Mouse (Mus musculus): ENCODE measurements at regions not wholly inside any gene's neighbourhood (a gene's known extent, or its start where the extent isn't known, plus 50 kb on each side); places are given as distances from the start of the nearest gene placed in this dataset.

- WGBS = 53% methylated on average over 1 of the region's 1 CpGs
- no peak overlapping the region for H3K4me2 ChIP-seq (ENCODE audit: low read length)
- no peaks in the 10 kb centered on the region for H3K9me3 ChIP-seq (replicated peaks; ENCODE audit: control insufficient read depth, low read length)
- no peaks in the 10 kb centered on the region for H3K4me1 ChIP-seq (ENCODE audit: control insufficient read depth, insufficient read depth, low read length)
- no peak for ATAC-seq
- no peaks in the 10 kb centered on the region for H3K27me3 ChIP-seq (replicated peaks; ENCODE audit: control insufficient read depth, insufficient read depth, low read length)
- no peak overlapping the region for H3K27ac ChIP-seq (ENCODE audit: low read depth, low read length)
- no peaks in the 10 kb centered on the region for H3K36me3 ChIP-seq (ENCODE audit: control insufficient read depth, insufficient read depth, low read length)
- no peak overlapping the region for H3K4me3 ChIP-seq (ENCODE audit: low read depth, low read length)
- no peak overlapping the region for H3K9ac ChIP-seq (ENCODE audit: low read length)
- peak; percentile 6 for DNase-seq (ENCODE audit: low spot score)
These were observed 117.3 kb downstream of the Klf6 start for GRCm38 (mm10) chr13:5978615-5979014.

- Histone ChIP-seq H3K27ac (ENCODE audit: low read depth, low read length) (no peak overlapping the region), H3K9ac (ENCODE audit: low read length) (no peak overlapping the region), H3K4me1 (ENCODE audit: control insufficient read depth, insufficient read depth, low read length) (no peaks in the 10 kb centered on the region), H3K4me2 (ENCODE audit: low read length) (no peak overlapping the region), H3K36me3 (ENCODE audit: control insufficient read depth, insufficient read depth, low read length) (no peaks in the 10 kb centered on the region), H3K27me3 (replicated peaks; ENCODE audit: control insufficient read depth, insufficient read depth, low read length) (no peaks in the 10 kb centered on the region), H3K4me3 (ENCODE audit: low read depth, low read length) (no peak overlapping the region), H3K9me3 (replicated peaks; ENCODE audit: control insufficient read depth, low read length) (no peaks in the 10 kb centered on the region)
- DNase-seq (ENCODE audit: low spot score) (no peak), ATAC-seq (no peak)
- 97% methylated on average over 2 of the region's 2 CpGs for WGBS
These were observed 126.2 kb downstream of the Klf6 start for GRCm38 (mm10) chr13:5987491-5987890.

GRCm38 (mm10) chr13:5988407-5988806 is 127.1 kb downstream of the Klf6 start:
- no peak overlapping the region for H3K4me2 ChIP-seq (ENCODE audit: low read length)
- no peak overlapping the region for H3K27ac ChIP-seq (ENCODE audit: low read depth, low read length)
- no peaks in the 10 kb centered on the region for H3K27me3 ChIP-seq (replicated peaks; ENCODE audit: control insufficient read depth, insufficient read depth, low read length)
- no peaks in the 10 kb centered on the region for H3K4me1 ChIP-seq (ENCODE audit: control insufficient read depth, insufficient read depth, low read length)
- WGBS = 91% methylated on average over 7 of the region's 7 CpGs
- no peak overlapping the region for H3K9ac ChIP-seq (ENCODE audit: low read length)
- H3K9me3 ChIP-seq (replicated peaks; ENCODE audit: control insufficient read depth, low read length) = no peaks in the 10 kb centered on the region
- ATAC-seq (no peak), DNase-seq (ENCODE audit: low spot score) (no peak)
- H3K36me3 ChIP-seq (ENCODE audit: control insufficient read depth, insufficient read depth, low read length) = no peaks in the 10 kb centered on the region
- no peak overlapping the region for H3K4me3 ChIP-seq (ENCODE audit: low read depth, low read length)

- no peaks in the 10 kb centered on the region for H3K9me3 ChIP-seq (replicated peaks; ENCODE audit: control insufficient read depth, low read length)
- ATAC-seq (no peak), DNase-seq (ENCODE audit: low spot score) (no peak)
- no peak overlapping the region for H3K4me3 ChIP-seq (ENCODE audit: low read depth, low read length)
- no peaks in the 10 kb centered on the region for H3K27me3 ChIP-seq (replicated peaks; ENCODE audit: control insufficient read depth, insufficient read depth, low read length)
- H3K27ac ChIP-seq (ENCODE audit: low read depth, low read length) = no peak overlapping the region
- H3K36me3 ChIP-seq (ENCODE audit: control insufficient read depth, insufficient read depth, low read length) = no peaks in the 10 kb centered on the region
- no peaks in the 10 kb centered on the region for H3K4me1 ChIP-seq (ENCODE audit: control insufficient read depth, insufficient read depth, low read length)
- no peak overlapping the region for H3K4me2 ChIP-seq (ENCODE audit: low read length)
- WGBS = 82% methylated on average over 8 of the region's 8 CpGs
- no peak overlapping the region for H3K9ac ChIP-seq (ENCODE audit: low read length)
These were observed 139.4 kb downstream of the Klf6 start for GRCm38 (mm10) chr13:6000559-6001217.

GRCm38 (mm10) chr13:6001218-6001564 is 139.9 kb downstream of the Klf6 start:
- no peaks in the 10 kb centered on the region for H3K4me1 ChIP-seq (ENCODE audit: control insufficient read depth, insufficient read depth, low read length)
- H3K9ac ChIP-seq (ENCODE audit: low read length) = no peak overlapping the region
- ATAC-seq (no peak), DNase-seq (ENCODE audit: low spot score) (no peak)
- 88% methylated on average over 3 of the region's 3 CpGs for WGBS
- no peaks in the 10 kb centered on the region for H3K27me3 ChIP-seq (replicated peaks; ENCODE audit: control insufficient read depth, insufficient read depth, low read length)
- no peaks in the 10 kb centered on the region for H3K9me3 ChIP-seq (replicated peaks; ENCODE audit: control insufficient read depth, low read length)
- H3K4me2 ChIP-seq (ENCODE audit: low read length) = no peak overlapping the region
- H3K4me3 ChIP-seq (ENCODE audit: low read depth, low read length) = no peak overlapping the region
- no peaks in the 10 kb centered on the region for H3K36me3 ChIP-seq (ENCODE audit: control insufficient read depth, insufficient read depth, low read length)
- no peak overlapping the region for H3K27ac ChIP-seq (ENCODE audit: low read depth, low read length)

GRCm38 (mm10) chr13:6005901-6006300 is 144.6 kb downstream of the Klf6 start:
- Histone ChIP-seq H3K4me3 (ENCODE audit: low read depth, low read length) (no peak overlapping the region), H3K27ac (ENCODE audit: low read depth, low read length) (no peak overlapping the region), H3K27me3 (replicated peaks; ENCODE audit: control insufficient read depth, insufficient read depth, low read length) (no peaks in the 10 kb centered on the region), H3K9ac (ENCODE audit: low read length) (no peak overlapping the region), H3K4me1 (ENCODE audit: control insufficient read depth, insufficient read depth, low read length) (no peaks in the 10 kb centered on the region), H3K4me2 (ENCODE audit: low read length) (no peak overlapping the region), H3K9me3 (replicated peaks; ENCODE audit: control insufficient read depth, low read length) (no peaks in the 10 kb centered on the region), H3K36me3 (ENCODE audit: control insufficient read depth, insufficient read depth, low read length) (no peaks in the 10 kb centered on the region)
- WGBS = 82% methylated on average over 6 of the region's 6 CpGs
- peak; percentile 64 for DNase-seq (ENCODE audit: low spot score)
- ATAC-seq = peak; percentile 84; the same call in 1 of the 2 replicates

GRCm38 (mm10) chr13:6009671-6010070 is 148.4 kb downstream of the Klf6 start:
- no peak for ATAC-seq
- no peak overlapping the region for H3K4me3 ChIP-seq (ENCODE audit: low read depth, low read length)

GRCm38 (mm10) chr13:6027207-6027606 is 165.9 kb downstream of the Klf6 start:
- no peak for DNase-seq (ENCODE audit: low spot score)
- Histone ChIP-seq H3K9ac (ENCODE audit: low read length) (no peak overlapping the region), H3K36me3 (ENCODE audit: control insufficient read depth, insufficient read depth, low read length) (no peaks in the 10 kb centered on the region), H3K4me1 (ENCODE audit: control insufficient read depth, insufficient read depth, low read length) (peaks cover 6% of the 10 kb centered on the region), H3K4me2 (ENCODE audit: low read length) (no peak overlapping the region), H3K27ac (ENCODE audit: low read depth, low read length) (no peak overlapping the region), H3K27me3 (replicated peaks; ENCODE audit: control insufficient read depth, insufficient read depth, low read length) (no peaks in the 10 kb centered on the region), H3K4me3 (ENCODE audit: low read depth, low read length) (no peak overlapping the region), H3K9me3 (replicated peaks; ENCODE audit: control insufficient read depth, low read length) (no peaks in the 10 kb centered on the region)
- WGBS = 94% methylated on average over 4 of the region's 4 CpGs
- ATAC-seq = no peak

More at GRCm38 (mm10) chr13:6009671-6010070, 148.4 kb downstream of the Klf6 start:
- Histone ChIP-seq H3K27ac (ENCODE audit: low read depth, low read length) (no peak overlapping the region), H3K4me2 (ENCODE audit: low read length) (no peak overlapping the region), H3K4me1 (ENCODE audit: control insufficient read depth, insufficient read depth, low read length) (no peaks in the 10 kb centered on the region), H3K27me3 (replicated peaks; ENCODE audit: control insufficient read depth, insufficient read depth, low read length) (no peaks in the 10 kb centered on the region), H3K9ac (ENCODE audit: low read length) (no peak overlapping the region), H3K9me3 (replicated peaks; ENCODE audit: control insufficient read depth, low read length) (no peaks in the 10 kb centered on the region), H3K36me3 (ENCODE audit: control insufficient read depth, insufficient read depth, low read length) (no peaks in the 10 kb centered on the region)
- DNase-seq (ENCODE audit: low spot score) = no peak
- WGBS = 63% methylated on average over 1 of the region's 1 CpGs

GRCm38 (mm10) chr13:6028878-6029277 is 167.6 kb downstream of the Klf6 start:
- H3K27ac ChIP-seq (ENCODE audit: low read depth, low read length) = no peak overlapping the region
- ATAC-seq (no peak), DNase-seq (ENCODE audit: low spot score) (peak; percentile 30)
- 32% methylated on average over 4 of the region's 4 CpGs for WGBS
- H3K4me2 ChIP-seq (ENCODE audit: low read length) = no peak overlapping the region
- no peak overlapping the region for H3K4me3 ChIP-seq (ENCODE audit: low read depth, low read length)
- H3K36me3 ChIP-seq (ENCODE audit: control insufficient read depth, insufficient read depth, low read length) = no peaks in the 10 kb centered on the region
- H3K9ac ChIP-seq (ENCODE audit: low read length) = no peak overlapping the region
- H3K9me3 ChIP-seq (replicated peaks; ENCODE audit: control insufficient read depth, low read length) = no peaks in the 10 kb centered on the region
- peaks cover 6% of the 10 kb centered on the region for H3K4me1 ChIP-seq (ENCODE audit: control insufficient read depth, insufficient read depth, low read length)
- no peaks in the 10 kb centered on the region for H3K27me3 ChIP-seq (replicated peaks; ENCODE audit: control insufficient read depth, insufficient read depth, low read length)
